ENCODE assay signal across 8 mouse cellular contexts in genomic region chr11:44685911-44686361, GRCm38 (mm10).
DNase-seq lines count a peak whose midpoint lies in the region; ATAC-seq and TF ChIP-seq lines count a peak whose summit lies in the region.

No protein-coding gene starts in this region.

- H3K4me3 ChIP-seq in gastrocnemius, adult 2 months, result peak overlapping the region; percentile 62

- ATAC-seq in CD4-positive, CD25-positive, alpha-beta regulatory T cell, adult 4 months, result no peak

- peak overlapping the region; percentile 84 for H3K27ac ChIP-seq in gastrocnemius, adult 2 months

- DNase-seq in gastrocnemius, adult 2 months, result peak; percentile 35
- DNase-seq in gastrocnemius, postnatal 25 days, result no peak
- DNase-seq in embryo, embryonic 11.5 days (ENCODE audit: low read depth, low spot score), result peak; percentile 40
- peak; percentile 28 to 34 for DNase-seq in kidney, adult 8-10 months
- peak; percentile 47 for DNase-seq in lung, postnatal 36 days
- DNase-seq in urinary bladder, adult 2 months (ENCODE audit: low spot score), result no peak
- no peak for DNase-seq in right cerebral cortex, adult 18-20 months

- intact Hi-C loops in gastrocnemius, adult 2 months (cut with DNase I), result loop anchor here (5.0 kb wide), 1 partner anchor 69 kb away; the partner anchor contains the start of gene Ebf1

- no peak for TF ChIP-seq CTCF in gastrocnemius, adult 2 months (IDR thresholded peaks at IDR 0.05)

Comparison
In these comparisons a context has a peak if more than half of its experiments do, and no peak if none do; other contexts are left out.
1. DNase-seq: peak in gastrocnemius, adult 2 months (single experiment), embryo, embryonic 11.5 days (single experiment), kidney, adult 8-10 months (2 of 2) and lung, postnatal 36 days (single experiment); none in gastrocnemius, postnatal 25 days (single experiment), urinary bladder, adult 2 months (single experiment) and right cerebral cortex, adult 18-20 months (single experiment).